Mouse (Mus musculus) myocyte (in vitro differentiated cells): ENCODE data around the gene Begain. TPM values are rescaled to one million over a fixed set of nuclear protein-coding genes. Genes with fewer than 3 reads are reported as not detected.

Experiments
- H3K27me3 ChIP-seq: one replicate; pipeline ENCODE4 v1.6.1; 2011; ENCODE audit not compliant: control insufficient read depth, insufficient read depth, insufficient read length
- H3K36me3 ChIP-seq: one replicate; pipeline ENCODE4 v1.6.1; 2011; ENCODE audit not compliant: control insufficient read depth, insufficient read depth
- H3K4me2 ChIP-seq: one replicate; pipeline ENCODE4 v1.6.1; 2011; ENCODE audit warnings: low read depth, control low read depth
- H3K4me3 ChIP-seq: one replicate; pipeline ENCODE4 v1.5.1; 2011; ENCODE audit warnings: mild to moderate bottlenecking, control low read depth, moderate library complexity
- H3K79me2 ChIP-seq: one replicate; pipeline ENCODE4 v1.6.1; 2011; ENCODE audit not compliant: control insufficient read depth, insufficient read depth
- H3ac ChIP-seq: one replicate; pipeline ENCODE4 v1.6.1; 2011; ENCODE audit not compliant: control insufficient read depth, insufficient read length
- CEBPB ChIP-seq: IDR thresholded peaks from 2 replicates; pipeline ENCODE4 v1.6.1; 2011; ENCODE audit warnings: mild to moderate bottlenecking, moderate library complexity; ENCODE audit not compliant: poor library complexity, insufficient read depth, severe bottlenecking
- E2F4 ChIP-seq: IDR thresholded peaks from one replicate; pipeline ENCODE4 v1.6.1; 2011; ENCODE audit warnings: mild to moderate bottlenecking, control low read depth, moderate library complexity; ENCODE audit not compliant: insufficient read depth
- MAX ChIP-seq: IDR thresholded peaks from one replicate; pipeline ENCODE4 v1.6.1; 2011; ENCODE audit warnings: low read depth, mild to moderate bottlenecking, control low read depth
- MYOD1 ChIP-seq, 3 experiments: IDR thresholded peaks; one replicate each; pipeline ENCODE4 v1.6.1; 2011; ENCODE audit warnings: control low read depth in 2 of 3, low read depth in 2 of 3, mild to moderate bottlenecking in 2 of 3, moderate library complexity in 1 of 3; ENCODE audit not compliant: insufficient read length in 2 of 3, control insufficient read depth in 1 of 3
- MYOG ChIP-seq, 3 experiments: IDR thresholded peaks; one replicate each; pipeline ENCODE4 v1.6.1; 2011; ENCODE audit warnings: control low read depth in 2 of 3, low read depth in 2 of 3, mild to moderate bottlenecking in 2 of 3; ENCODE audit not compliant: insufficient read length in 2 of 3, control insufficient read depth in 1 of 3, insufficient read depth in 1 of 3
- POLR2A ChIP-seq: IDR thresholded peaks from one replicate; pipeline ENCODE4 v1.6.1; 2011; ENCODE audit warnings: low read depth, mild to moderate bottlenecking, control low read depth, moderate library complexity; ENCODE audit not compliant: insufficient read length
- POLR2AphosphoS2 ChIP-seq: IDR thresholded peaks from one replicate; pipeline ENCODE4 v1.6.1; 2011; ENCODE audit warnings: low read depth, control low read depth; ENCODE audit not compliant: insufficient read length
- REST ChIP-seq: IDR thresholded peaks from one replicate; pipeline ENCODE4 v1.6.1; 2011; ENCODE audit warnings: mild to moderate bottlenecking, control low read depth, moderate library complexity; ENCODE audit not compliant: insufficient read depth, insufficient read length
- SRF ChIP-seq: IDR thresholded peaks from one replicate; pipeline ENCODE4 v1.6.1; 2011; ENCODE audit warnings: low read depth; ENCODE audit not compliant: control insufficient read depth, insufficient read length
- TCF12 ChIP-seq: IDR thresholded peaks from one replicate; pipeline ENCODE4 v1.6.1; 2011; ENCODE audit warnings: mild to moderate bottlenecking, control low read depth; ENCODE audit not compliant: poor library complexity, insufficient read depth, severe bottlenecking
- TCF3 ChIP-seq: IDR thresholded peaks from one replicate; pipeline ENCODE4 v1.6.1; 2011; ENCODE audit warnings: low read depth, control low read depth; ENCODE audit not compliant: insufficient read length
- USF1 ChIP-seq: IDR thresholded peaks from one replicate; pipeline ENCODE4 v1.6.1; 2011; ENCODE audit warnings: low read depth, mild to moderate bottlenecking, control low read depth, moderate library complexity
- polyA plus RNA-seq: library from polyadenylated mRNA; unstranded; fragments of >200 nt; fragmentation: generic; extraction: Trizol; gene quantifications from one replicate; pipeline ENCODE4 v1.2.1, GENCODE M21; 2012; ENCODE audit warnings: missing spikeins

Begain gene
- polyA plus RNA-seq, result 0.10 TPM

DNA sequence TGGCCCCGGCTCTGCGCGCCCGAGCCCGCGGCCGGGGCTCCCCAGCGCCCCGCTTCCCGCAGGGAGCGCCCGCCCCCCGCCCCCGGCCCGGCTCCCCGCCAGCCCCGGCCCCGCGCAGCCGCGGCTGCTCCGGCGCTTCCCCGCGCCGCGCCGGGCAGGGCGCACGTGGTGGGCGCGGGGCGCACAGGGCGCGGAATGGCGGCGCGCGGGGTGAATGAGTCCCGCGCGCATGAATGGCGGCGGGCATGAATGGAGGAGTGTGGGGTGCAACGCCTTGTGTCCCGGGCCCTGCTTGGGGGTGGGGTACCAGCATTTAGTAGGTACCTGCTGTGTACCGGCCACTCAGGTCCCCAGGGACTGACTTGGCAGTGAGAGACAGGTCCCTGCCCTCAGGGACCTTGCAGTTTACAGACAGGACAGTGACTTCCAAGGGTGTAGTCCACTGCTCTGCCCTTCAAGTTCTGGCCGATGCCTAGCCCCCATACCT is at the start of gene Begain:
Begain (minus strand) TSS at position 51 of the 487 bp plus-strand sequence.
- Histone ChIP-seq H3K79me2 (no peaks in the 10 kb centered on the region), H3K4me3 (no peak within 1 kb of the TSS), H3K4me2 (peak within 1 kb of the TSS; percentile 55), H3ac (no peak within 1 kb of the TSS), H3K27me3 (peaks cover 13% of the 10 kb centered on the region), H3K36me3 (no peaks in the 10 kb centered on the region)
- TF ChIP-seq MYOD1 (IDR thresholded peaks at IDR 0.05; ENCODE audit: control insufficient read depth in 1 of 3, insufficient read length in 2 of 3, low read depth in 2 of 3), result no peak
- no peak for TF ChIP-seq TCF3

- TF ChIP-seq MYOG (IDR thresholded peaks at IDR 0.05; ENCODE audit: control insufficient read depth in 1 of 3, insufficient read depth in 1 of 3, insufficient read length in 2 of 3, low read depth in 2 of 3) (no peak), TCF3 (no peak), POLR2AphosphoS2 (no peak)
- no peaks in the 10 kb centered on the region for H3K27me3 ChIP-seq
- H3K4me2 ChIP-seq, result no peak overlapping the region
- no peak overlapping the region for H3K4me3 ChIP-seq
- H3K36me3 ChIP-seq, result no peaks in the 10 kb centered on the region
- no peaks in the 10 kb centered on the region for H3K79me2 ChIP-seq
- H3ac ChIP-seq, result no peak overlapping the region
Measured at GRCm38 (mm10) chr12:109115707-109116106, 47.7 kb upstream of the Begain start.

GRCm38 (mm10) chr12:109115161-109115560 is 47.1 kb upstream of the Begain start:
- no peaks in the 10 kb centered on the region for H3K79me2 ChIP-seq
- H3K4me3 ChIP-seq, result no peak overlapping the region
- H3K4me2 ChIP-seq, result no peak overlapping the region
- no peaks in the 10 kb centered on the region for H3K27me3 ChIP-seq
- no peak for TF ChIP-seq POLR2A
- TF ChIP-seq SRF, result no peak
- no peak for TF ChIP-seq POLR2AphosphoS2
- no peak for TF ChIP-seq MYOG (IDR thresholded peaks at IDR 0.05; ENCODE audit: control insufficient read depth in 1 of 3, insufficient read depth in 1 of 3, insufficient read length in 2 of 3, low read depth in 2 of 3)
- no peak for TF ChIP-seq TCF12
- TF ChIP-seq USF1, result no peak
- no peak for TF ChIP-seq REST
- TF ChIP-seq E2F4, result no peak
- TF ChIP-seq MAX, result no peak
- no peak for TF ChIP-seq MYOD1 (IDR thresholded peaks at IDR 0.05; ENCODE audit: control insufficient read depth in 1 of 3, insufficient read length in 2 of 3, low read depth in 2 of 3)
- no peak overlapping the region for H3ac ChIP-seq
- H3K36me3 ChIP-seq, result no peaks in the 10 kb centered on the region

GRCm38 (mm10) chr12:109112996-109113592 is 45.1 kb upstream of the Begain start:
- Histone ChIP-seq H3K79me2 (no peaks in the 10 kb centered on the region), H3K36me3 (no peaks in the 10 kb centered on the region), H3K4me2 (no peak overlapping the region), H3ac (no peak overlapping the region), H3K4me3 (no peak overlapping the region), H3K27me3 (no peaks in the 10 kb centered on the region)
- TF ChIP-seq MYOD1 (IDR thresholded peaks at IDR 0.05; ENCODE audit: control insufficient read depth in 1 of 3, insufficient read length in 2 of 3, low read depth in 2 of 3) (no peak), MAX (no peak), POLR2AphosphoS2 (no peak), POLR2A (no peak), TCF3 (no peak), REST (no peak), TCF12 (no peak), USF1 (no peak), CEBPB (no peak), E2F4 (no peak)

DNA sequence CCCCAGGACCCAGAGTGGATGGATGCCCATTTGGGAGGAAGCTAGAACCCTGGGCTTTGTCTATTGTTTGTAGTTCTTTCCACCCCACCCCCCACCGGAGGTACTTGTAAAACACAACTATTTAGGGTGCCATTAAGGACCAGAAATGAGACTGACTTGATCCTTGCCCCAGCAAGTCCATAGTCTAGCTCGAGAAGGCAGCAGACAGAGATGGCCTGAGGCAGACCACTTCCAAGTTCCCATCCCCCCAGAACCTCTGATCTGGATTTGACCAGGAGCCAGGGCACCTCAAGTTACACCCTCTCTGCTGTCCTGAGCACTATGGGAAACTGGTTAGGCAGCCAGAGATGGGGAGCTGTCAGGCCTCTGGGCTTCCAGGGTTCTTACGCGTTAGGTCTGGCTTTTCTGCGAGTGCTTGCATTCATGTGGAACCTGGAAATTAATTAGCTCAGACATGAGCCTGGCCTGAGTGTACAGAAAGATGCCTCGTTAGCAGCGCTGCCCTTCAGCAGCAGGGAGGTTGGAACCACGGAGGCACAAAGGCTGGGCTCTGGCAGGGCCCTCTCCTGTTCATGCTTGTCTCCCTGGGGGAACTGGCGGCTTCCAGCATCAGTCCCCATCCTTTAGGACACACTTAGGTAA is 44.5 kb upstream of the Begain start:
- H3K4me3 ChIP-seq, result no peak overlapping the region
- no peak overlapping the region for H3ac ChIP-seq
- H3K79me2 ChIP-seq, result no peaks in the 10 kb centered on the region
- no peak overlapping the region for H3K4me2 ChIP-seq
- no peaks in the 10 kb centered on the region for H3K27me3 ChIP-seq
- H3K36me3 ChIP-seq, result no peaks in the 10 kb centered on the region
- TF ChIP-seq TCF3, result no peak
- TF ChIP-seq MYOD1 (IDR thresholded peaks at IDR 0.05; ENCODE audit: control insufficient read depth in 1 of 3, insufficient read length in 2 of 3, low read depth in 2 of 3), result no peak
- no peak for TF ChIP-seq USF1
- TF ChIP-seq POLR2AphosphoS2, result no peak
- no peak for TF ChIP-seq SRF
- no peak for TF ChIP-seq E2F4
- TF ChIP-seq MAX, result no peak
- no peak for TF ChIP-seq MYOG (IDR thresholded peaks at IDR 0.05; ENCODE audit: control insufficient read depth in 1 of 3, insufficient read depth in 1 of 3, insufficient read length in 2 of 3, low read depth in 2 of 3)
- TF ChIP-seq CEBPB, result no peak
- no peak for TF ChIP-seq REST
- no peak for TF ChIP-seq POLR2A
- TF ChIP-seq TCF12, result no peak
